Mouse (Mus musculus) cerebellum, adult 2 months (tissue): ENCODE results near the gene Rnf2. TPM values are rescaled to one million over a fixed set of nuclear protein-coding genes. Genes with fewer than 3 reads are reported as not detected.

Source experiments
- DNase-seq, 2 experiments: peaks; one replicate each; pipeline ENCODE4 v3.0.0; 2021
- H3K27ac ChIP-seq: fragments of 200-500 bp; 2 replicates; pipeline ENCODE4 v1.5.1; 2012; ENCODE audit warnings: low read length, control low read depth, inconsistent platforms; ENCODE audit not compliant: insufficient read depth
- H3K27me3 ChIP-seq: fragments of 200-500 bp; 2 replicates; pipeline ENCODE4 v1.6.1; 2012; ENCODE audit warnings: inconsistent platforms, mild to moderate bottlenecking, low read length, moderate library complexity; ENCODE audit not compliant: control insufficient read depth, insufficient read depth
- H3K4me1 ChIP-seq: fragments of 200-500 bp; 2 replicates; pipeline ENCODE4 v1.6.1; 2011; ENCODE audit warnings: low read length; ENCODE audit not compliant: control insufficient read depth, insufficient read depth
- H3K4me3 ChIP-seq: fragments of 200-500 bp; replicated peaks from 2 replicates; pipeline ENCODE3; 2011; ENCODE audit warnings: mild to moderate bottlenecking, low read depth, low read length, control low read depth; ENCODE audit not compliant: insufficient read depth
- CTCF ChIP-seq: fragments of 200-500 bp; IDR thresholded peaks from 2 replicates; pipeline ENCODE4 v1.5.1; 2011; ENCODE audit warnings: low read depth, mild to moderate bottlenecking, control low read depth, low read length, moderate library complexity, borderline replicate concordance; ENCODE audit not compliant: insufficient read depth
- POLR2A ChIP-seq: fragments of 200-500 bp; IDR thresholded peaks from 2 replicates; pipeline ENCODE4 v1.6.1; 2011; ENCODE audit warnings: low read length, control low read depth, borderline replicate concordance; ENCODE audit not compliant: insufficient read depth
- WGBS: fragments of 180-500 bp; shearing (Covaris S2); methylation state at CpG from one replicate; pipeline ENCODE4 v1.1.7; 2018; 5-methylcytosine and 5-hydroxymethylcytosine counted together
- polyA plus RNA-seq: library from polyadenylated mRNA; depleted of rRNA; stranded (reverse); fragments of >200 nt; gene quantifications from 2 replicates; pipeline ENCODE4 v1.2.3, GENCODE M21; 2012; rRNA removed

Rnf2 gene
- 27.3 and 31.4 TPM in 2 replicates for polyA plus RNA-seq

DNA sequence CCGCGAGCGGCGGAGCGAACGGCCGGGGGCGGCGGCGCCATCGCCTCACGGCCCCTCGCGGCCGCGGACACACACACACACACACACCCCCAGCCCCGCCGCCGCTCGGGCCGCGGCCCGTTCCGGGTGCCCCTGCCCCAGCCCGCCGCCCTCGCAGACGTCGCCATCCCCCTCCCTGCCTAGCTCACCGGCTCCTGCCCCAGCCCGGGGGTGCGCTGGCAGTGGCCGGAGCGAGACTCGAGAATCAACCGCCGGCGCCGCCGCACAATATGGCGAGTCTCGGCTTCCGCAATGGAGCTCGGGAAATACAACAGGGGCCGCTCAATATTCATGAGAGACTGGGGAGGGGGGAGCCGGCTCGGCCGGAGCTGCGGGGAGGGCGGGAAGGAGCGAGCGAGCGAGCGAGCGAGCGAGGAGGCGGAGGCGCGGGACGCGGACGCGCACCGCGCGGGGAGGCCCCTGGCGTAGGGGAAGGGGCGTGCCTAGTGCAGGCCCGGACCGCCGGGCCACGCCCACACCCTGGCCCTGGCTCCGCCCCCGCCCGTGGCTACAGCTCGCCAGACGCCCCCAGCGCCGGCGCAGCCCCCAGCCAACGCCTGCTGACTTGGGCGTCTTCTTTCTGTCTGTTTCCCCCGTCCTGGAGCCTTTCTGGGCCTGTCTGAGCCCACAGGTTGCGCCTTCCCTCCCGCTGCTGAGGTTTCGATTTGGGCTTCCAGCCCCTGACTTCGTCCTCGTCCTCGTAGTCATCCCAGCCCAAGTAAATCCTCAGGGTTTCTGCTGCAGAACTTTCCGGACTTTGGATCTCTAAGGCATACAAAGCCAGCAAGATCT, at the start of gene Rnf2:
Rnf2 (minus strand) TSS at position 425 of the 831 bp plus-strand sequence.
- peak; percentile 88 to 89 for DNase-seq
- Histone ChIP-seq H3K4me1 (peaks cover 3% of the 10 kb centered on the region; the same call in 1 of the 2 replicates), H3K27ac (no peak within 1 kb of the TSS), H3K4me3 (peak within 1 kb of the TSS; percentile 95), H3K27me3 (no peaks in the 10 kb centered on the region)
- TF ChIP-seq POLR2A (peak; percentile 46; the same call in 1 of the 2 replicates), CTCF (no peak)
- WGBS = 1% methylated on average over 81 of the region's 90 CpGs

DNA sequence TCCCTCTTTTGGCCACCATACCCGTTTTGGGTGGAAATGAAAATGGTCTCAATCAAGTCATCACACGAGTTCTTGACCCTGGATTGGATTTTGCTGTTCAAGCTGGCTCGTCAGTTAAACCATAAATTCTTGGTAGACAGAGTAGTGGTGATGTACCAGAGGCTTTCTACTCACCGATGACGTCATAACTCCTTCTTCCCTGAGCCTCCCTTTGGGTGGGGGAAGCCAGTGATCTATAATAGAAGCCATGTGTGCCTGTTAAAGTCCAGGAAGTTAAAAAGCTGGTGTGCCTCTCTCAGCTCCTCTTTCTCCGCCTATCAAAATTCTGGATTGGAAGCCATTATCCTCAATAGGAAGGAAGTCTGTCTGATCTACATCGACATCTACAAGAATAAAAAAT, 49.0 kb upstream of the Rnf2 start:
- Histone ChIP-seq H3K27ac (no peak overlapping the region), H3K27me3 (no peaks in the 10 kb centered on the region), H3K4me1 (no peaks in the 10 kb centered on the region), H3K4me3 (no peak overlapping the region)
- TF ChIP-seq POLR2A = no peak
- no peak for DNase-seq
- 85% methylated on average over 7 of the region's 7 CpGs for WGBS

DNA sequence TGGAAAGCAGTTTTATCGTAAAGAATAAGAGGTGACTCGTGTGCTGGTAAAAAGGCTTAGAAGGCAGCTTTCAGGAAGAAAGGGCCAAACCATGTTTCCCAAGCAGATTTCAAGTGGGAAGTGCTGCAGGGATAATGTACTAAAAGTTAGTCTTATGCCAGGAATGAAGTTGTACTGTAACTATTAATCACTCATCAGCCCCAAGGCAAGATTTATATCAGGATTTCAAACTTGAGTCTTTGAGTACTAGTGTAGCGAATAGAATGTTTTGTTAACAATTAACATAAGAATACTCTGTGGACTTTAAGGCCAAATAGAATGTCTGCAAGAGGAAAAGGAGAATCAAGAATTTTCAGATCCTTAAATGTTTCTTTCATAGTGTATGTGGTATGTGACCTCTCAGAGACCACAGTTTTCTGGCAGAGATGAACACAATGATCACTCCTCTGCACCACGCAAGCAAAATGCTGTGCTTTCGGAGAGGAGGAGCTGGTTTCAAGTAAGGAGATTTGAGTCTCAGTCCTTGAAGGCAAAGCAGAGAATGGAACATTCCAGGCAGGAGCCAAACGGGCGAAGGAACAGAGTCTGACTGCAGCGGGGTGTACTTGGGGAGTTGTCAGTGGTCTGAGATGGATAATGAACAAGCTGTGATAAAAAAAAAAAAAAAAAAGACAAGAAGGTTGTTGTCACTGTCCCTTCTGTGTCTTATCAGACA, 48.3 kb upstream of the Rnf2 start:
- Histone ChIP-seq H3K4me1 (no peaks in the 10 kb centered on the region), H3K4me3 (no peak overlapping the region), H3K27me3 (no peaks in the 10 kb centered on the region), H3K27ac (no peak overlapping the region)
- DNase-seq = no peak
- WGBS = 84% methylated on average over 8 of the region's 8 CpGs
- TF ChIP-seq CTCF = no peak
- TF ChIP-seq POLR2A = no peak

- DNase-seq = no peak
- H3K4me1 ChIP-seq = no peaks in the 10 kb centered on the region
- 84% methylated on average over 7 of the region's 7 CpGs for WGBS
- H3K27ac ChIP-seq = no peak overlapping the region
- no peaks in the 10 kb centered on the region for H3K27me3 ChIP-seq
- no peak overlapping the region for H3K4me3 ChIP-seq
- TF ChIP-seq CTCF (no peak), POLR2A (no peak)
Observed at GRCm38 (mm10) chr1:151545571-151545970, 44.8 kb upstream of the Rnf2 start.

DNA sequence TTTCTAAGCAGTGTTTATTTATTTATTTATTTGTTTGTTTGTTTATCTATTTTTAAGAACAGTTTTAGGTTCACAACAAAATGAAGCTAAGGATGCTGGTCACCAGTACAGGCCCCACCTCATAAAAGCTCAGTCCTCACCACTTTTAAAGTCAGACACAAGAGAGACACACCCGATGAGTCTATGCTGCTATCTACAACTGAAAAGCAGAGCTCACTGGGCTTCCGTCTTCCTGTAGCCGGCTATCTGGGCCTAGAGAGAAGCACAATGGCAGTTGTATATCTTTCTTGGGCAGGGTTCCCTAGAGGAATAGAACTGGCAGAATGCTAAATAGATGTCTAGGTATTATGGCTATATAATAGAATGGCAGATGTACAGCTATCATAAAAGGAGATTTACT, 43.8 kb upstream of the Rnf2 start:
- Histone ChIP-seq H3K4me3 (no peak overlapping the region), H3K27ac (no peak overlapping the region), H3K4me1 (no peaks in the 10 kb centered on the region), H3K27me3 (no peaks in the 10 kb centered on the region)
- TF ChIP-seq CTCF = no peak
- no peak for TF ChIP-seq POLR2A
- no peak for DNase-seq
- 89% methylated on average over 3 of the region's 3 CpGs for WGBS

- H3K27ac ChIP-seq = no peak overlapping the region
- H3K4me1 ChIP-seq = no peaks in the 10 kb centered on the region
- WGBS = 75% methylated on average over 6 of the region's 6 CpGs
- H3K27me3 ChIP-seq = no peaks in the 10 kb centered on the region
- H3K4me3 ChIP-seq = no peak overlapping the region
- TF ChIP-seq CTCF (no peak), POLR2A (no peak)
- no peak for DNase-seq
Observed at GRCm38 (mm10) chr1:151543796-151544477, 43.2 kb upstream of the Rnf2 start.

- WGBS = 76% methylated on average over 3 of the region's 3 CpGs
- Histone ChIP-seq H3K27me3 (no peaks in the 10 kb centered on the region), H3K4me1 (no peaks in the 10 kb centered on the region), H3K27ac (no peak overlapping the region), H3K4me3 (no peak overlapping the region)
- TF ChIP-seq POLR2A = no peak
- no peak for TF ChIP-seq CTCF
- no peak for DNase-seq
Observed at GRCm38 (mm10) chr1:151526701-151527100, 25.9 kb upstream of the Rnf2 start.
